ENCODE assay signal across 8 mouse cellular contexts in the genomic region with DNA sequence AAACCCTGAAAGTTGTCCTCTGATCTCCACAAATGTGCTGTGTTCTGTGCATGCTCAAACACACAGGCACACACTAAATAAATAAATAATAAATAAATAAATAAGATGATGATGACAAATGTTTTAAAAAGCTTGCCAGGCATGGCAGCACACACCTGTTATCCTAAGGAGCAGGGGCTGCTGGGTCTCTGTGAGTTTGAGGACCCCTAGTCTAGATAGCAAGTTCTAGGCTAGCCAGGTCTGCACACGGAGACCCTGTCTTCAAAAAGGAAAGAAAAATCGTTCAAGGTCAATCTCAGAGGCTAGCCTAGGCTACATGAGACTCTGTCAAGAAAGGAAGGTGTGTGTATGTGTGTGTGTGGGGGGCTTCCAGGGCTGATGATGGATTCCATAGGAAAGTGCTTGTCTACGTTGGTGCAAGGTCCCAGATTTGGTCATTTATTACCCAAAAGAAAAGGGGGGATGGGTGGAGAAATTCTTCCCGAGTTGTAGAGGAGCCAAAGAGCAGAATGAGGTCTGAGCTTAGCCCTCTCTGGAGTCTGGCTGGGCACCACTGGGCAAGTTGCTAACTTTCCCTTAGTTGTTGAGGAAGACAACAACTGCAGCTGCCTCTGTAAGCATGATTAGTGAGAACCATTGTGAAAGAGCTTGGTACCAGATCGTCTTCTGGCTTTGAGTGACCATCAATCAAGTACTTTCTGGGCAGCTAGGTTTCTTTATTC. TPM values are rescaled to one million over a fixed set of nuclear protein-coding genes. Genes with fewer than 3 reads are reported as not detected.
DNase-seq lines count a peak whose midpoint lies in the region; ATAC-seq and TF ChIP-seq lines count a peak whose summit lies in the region.

No protein-coding gene starts in this region.

- TF ChIP-seq CTCF in midbrain, postnatal 0 days (IDR thresholded peaks at IDR 0.05), result no peak

- DNase-seq in heart, postnatal 4 days, result no peak
- DNase-seq in midbrain, embryonic 14.5 days, result no peak
- no peak for DNase-seq in midbrain, postnatal 0 days (ENCODE audit: low spot score)
- DNase-seq in kidney, postnatal 14 days, result peak; percentile 44
- DNase-seq in B cell, adult 2 months, result no peak
- no peak for DNase-seq in ovary, postnatal 14 days (ENCODE audit: low spot score)

- peak overlapping the region; percentile 95 for H3K9ac ChIP-seq in heart, embryonic 12.5 days
- H3K9ac ChIP-seq in midbrain, embryonic 14.5 days (replicated peaks; ENCODE audit: low read length), result no peak overlapping the region
- H3K9ac ChIP-seq in midbrain, postnatal 0 days (replicated peaks; ENCODE audit: low read length, poor library complexity, severe bottlenecking), result no peak overlapping the region
- no peak overlapping the region for H3K9ac ChIP-seq in stomach, embryonic 15.5 days

- peak overlapping the region; percentile 92 for H3K4me3 ChIP-seq in heart, embryonic 12.5 days
- H3K4me3 ChIP-seq in midbrain, embryonic 14.5 days (replicated peaks; ENCODE audit: low read depth, low read length), result peak overlapping the region; percentile 64; the same call in 1 of the 2 replicates
- H3K4me3 ChIP-seq in midbrain, postnatal 0 days (ENCODE audit: low read depth, low read length), result no peak overlapping the region
- peak overlapping the region; percentile 89 for H3K4me3 ChIP-seq in stomach, embryonic 15.5 days (replicated peaks)

- no peaks in the 10 kb centered on the region for H3K27me3 ChIP-seq in heart, embryonic 12.5 days (replicated peaks)
- H3K27me3 ChIP-seq in midbrain, embryonic 14.5 days (ENCODE audit: control insufficient read depth, insufficient read depth, low read length), result no peaks in the 10 kb centered on the region
- no peaks in the 10 kb centered on the region for H3K27me3 ChIP-seq in midbrain, postnatal 0 days (ENCODE audit: insufficient read depth, low read length)
- H3K27me3 ChIP-seq in stomach, embryonic 15.5 days (replicated peaks), result no peaks in the 10 kb centered on the region

- WGBS in heart, embryonic 12.5 days, result 64% methylated on average over 5 of the region's 5 CpGs
- 70% methylated on average over 5 of the region's 5 CpGs for WGBS in midbrain, embryonic 14.5 days
- WGBS in midbrain, postnatal 0 days, result 69% methylated on average over 5 of the region's 5 CpGs
- 52% methylated on average over 5 of the region's 5 CpGs for WGBS in stomach, embryonic 15.5 days

- peak overlapping the region; percentile 81 for H3K4me2 ChIP-seq in heart, embryonic 12.5 days
- H3K4me2 ChIP-seq in midbrain, embryonic 14.5 days (ENCODE audit: low read length), result peak overlapping the region; percentile 71; the same call in 1 of the 2 replicates
- no peak overlapping the region for H3K4me2 ChIP-seq in midbrain, postnatal 0 days (ENCODE audit: low read depth, low read length, poor library complexity, severe bottlenecking)
- peak overlapping the region; percentile 77 for H3K4me2 ChIP-seq in stomach, embryonic 15.5 days

- H3K4me1 ChIP-seq in heart, embryonic 12.5 days (replicated peaks), result peaks cover 82% of the 10 kb centered on the region
- peaks cover 19% of the 10 kb centered on the region for H3K4me1 ChIP-seq in midbrain, embryonic 14.5 days (ENCODE audit: control insufficient read depth, insufficient read depth, low read length)
- H3K4me1 ChIP-seq in midbrain, postnatal 0 days (ENCODE audit: insufficient read depth, low read length), result peaks cover 17% of the 10 kb centered on the region
- peaks cover 80% of the 10 kb centered on the region for H3K4me1 ChIP-seq in stomach, embryonic 15.5 days

- ATAC-seq in heart, embryonic 12.5 days (ENCODE audit: insufficient number of reproducible peaks, low FRiP score), result no peak
- no peak for ATAC-seq in midbrain, embryonic 14.5 days (ENCODE audit: low FRiP score, low TSS enrichment)
- ATAC-seq in midbrain, postnatal 0 days (ENCODE audit: low FRiP score), result no peak
- no peak for ATAC-seq in stomach, embryonic 15.5 days (ENCODE audit: insufficient read depth, low FRiP score, low read depth)

- peaks cover 15% of the 10 kb centered on the region for H3K36me3 ChIP-seq in heart, embryonic 12.5 days
- no peaks in the 10 kb centered on the region for H3K36me3 ChIP-seq in midbrain, embryonic 14.5 days (ENCODE audit: control insufficient read depth, insufficient read depth, low read length)
- H3K36me3 ChIP-seq in midbrain, postnatal 0 days (ENCODE audit: insufficient read depth, low read length), result no peaks in the 10 kb centered on the region
- H3K36me3 ChIP-seq in stomach, embryonic 15.5 days, result no peaks in the 10 kb centered on the region

- H3K9me3 ChIP-seq in heart, embryonic 12.5 days (replicated peaks), result no peaks in the 10 kb centered on the region
- H3K9me3 ChIP-seq in midbrain, embryonic 14.5 days (ENCODE audit: control insufficient read depth, low read length), result no peaks in the 10 kb centered on the region
- no peaks in the 10 kb centered on the region for H3K9me3 ChIP-seq in midbrain, postnatal 0 days (ENCODE audit: low read length)
- no peaks in the 10 kb centered on the region for H3K9me3 ChIP-seq in stomach, embryonic 15.5 days

- peak overlapping the region; percentile 84 for H3K27ac ChIP-seq in heart, embryonic 12.5 days (ENCODE audit: poor library complexity, severe bottlenecking)
- no peak overlapping the region for H3K27ac ChIP-seq in midbrain, embryonic 14.5 days (replicated peaks; ENCODE audit: low read depth, low read length)
- H3K27ac ChIP-seq in midbrain, postnatal 0 days (ENCODE audit: low read depth, low read length), result no peak overlapping the region
- peak overlapping the region; percentile 97 for H3K27ac ChIP-seq in stomach, embryonic 15.5 days

RNA-seq across cellular contexts. Expression of a gene that starts 3.0 kb away (rescaled TPM):
- 107 and 109 TPM in 2 replicates for polyA plus RNA-seq in heart, embryonic 12.5 days (2016; fragmentation: Nextera tagmentation; extraction: Ambion mirVana)
- total RNA-seq in heart, postnatal 4 days (2021), result 100 to 1,000 TPM; 223 to 234 TPM
- 70.0 and 75.2 TPM in 2 replicates for polyA plus RNA-seq in midbrain, embryonic 14.5 days (2014; fragmentation: Nextera tagmentation; extraction: Ambion mirVana)
- 133 and 156 TPM in 2 replicates for total RNA-seq in midbrain, postnatal 0 days (2014; rRNA removed)
- 69.7 and 75.5 TPM in 2 replicates for polyA plus RNA-seq in midbrain, postnatal 0 days (2015; fragmentation: Nextera tagmentation; extraction: Ambion mirVana)
- polyA plus RNA-seq in stomach, embryonic 15.5 days (2015; fragmentation: Nextera tagmentation; extraction: Ambion mirVana), result 163 and 173 TPM in 2 replicates

RNA-seq across cellular contexts. Expression of a gene that starts 20.1 kb away (rescaled TPM):
- 69.7 and 78.3 TPM in 2 replicates for polyA plus RNA-seq in heart, embryonic 12.5 days (2016; fragmentation: Nextera tagmentation; extraction: Ambion mirVana)
- 10 to 100 TPM; 28.0 to 30.0 TPM for total RNA-seq in heart, postnatal 4 days (2021)
- 13.9 and 16.4 TPM in 2 replicates for polyA plus RNA-seq in midbrain, embryonic 14.5 days (2014; fragmentation: Nextera tagmentation; extraction: Ambion mirVana)
- 24.4 and 26.0 TPM in 2 replicates for total RNA-seq in midbrain, postnatal 0 days (2014; rRNA removed)
- 23.4 and 23.7 TPM in 2 replicates for polyA plus RNA-seq in midbrain, postnatal 0 days (2015; fragmentation: Nextera tagmentation; extraction: Ambion mirVana)
- 57.6 and 61.7 TPM in 2 replicates for polyA plus RNA-seq in stomach, embryonic 15.5 days (2015; fragmentation: Nextera tagmentation; extraction: Ambion mirVana)

RNA-seq across cellular contexts. Expression of a gene that starts 21.0 kb away (rescaled TPM):
- polyA plus RNA-seq in heart, embryonic 12.5 days (2016; fragmentation: Nextera tagmentation; extraction: Ambion mirVana), result 114 and 124 TPM in 2 replicates
- total RNA-seq in heart, postnatal 4 days (2021), result 10 to 100 TPM; 68.8 to 76.1 TPM
- 9.0 and 20.1 TPM in 2 replicates for polyA plus RNA-seq in midbrain, embryonic 14.5 days (2014; fragmentation: Nextera tagmentation; extraction: Ambion mirVana)
- 29.0 and 33.9 TPM in 2 replicates for total RNA-seq in midbrain, postnatal 0 days (2014; rRNA removed)
- polyA plus RNA-seq in midbrain, postnatal 0 days (2015; fragmentation: Nextera tagmentation; extraction: Ambion mirVana), result 19.9 and 21.8 TPM in 2 replicates
- 89.1 and 100 TPM in 2 replicates for polyA plus RNA-seq in stomach, embryonic 15.5 days (2015; fragmentation: Nextera tagmentation; extraction: Ambion mirVana)

RNA-seq across cellular contexts. Expression of a gene that starts 38.6 kb away (rescaled TPM):
- 11.1 and 12.3 TPM in 2 replicates for polyA plus RNA-seq in heart, embryonic 12.5 days (2016; fragmentation: Nextera tagmentation; extraction: Ambion mirVana)
- 1 to 10 TPM; 3.1 to 4.1 TPM for total RNA-seq in heart, postnatal 4 days (2021)
- polyA plus RNA-seq in midbrain, embryonic 14.5 days (2014; fragmentation: Nextera tagmentation; extraction: Ambion mirVana), result 108 and 170 TPM in 2 replicates
- total RNA-seq in midbrain, postnatal 0 days (2014; rRNA removed), result 743 and 796 TPM in 2 replicates
- 597 and 631 TPM in 2 replicates for polyA plus RNA-seq in midbrain, postnatal 0 days (2015; fragmentation: Nextera tagmentation; extraction: Ambion mirVana)
- polyA plus RNA-seq in stomach, embryonic 15.5 days (2015; fragmentation: Nextera tagmentation; extraction: Ambion mirVana), result 15.5 and 16.7 TPM in 2 replicates

RNA-seq across cellular contexts. Expression of a gene that starts 47.1 kb away (rescaled TPM):
- polyA plus RNA-seq in heart, embryonic 12.5 days (2016; fragmentation: Nextera tagmentation; extraction: Ambion mirVana), result 101 and 104 TPM in 2 replicates
- 10 to 100 TPM; 52.3 to 55.3 TPM for total RNA-seq in heart, postnatal 4 days (2021)
- polyA plus RNA-seq in midbrain, embryonic 14.5 days (2014; fragmentation: Nextera tagmentation; extraction: Ambion mirVana), result 84.9 and 100 TPM in 2 replicates
- 57.2 and 58.5 TPM in 2 replicates for total RNA-seq in midbrain, postnatal 0 days (2014; rRNA removed)
- polyA plus RNA-seq in midbrain, postnatal 0 days (2015; fragmentation: Nextera tagmentation; extraction: Ambion mirVana), result 111 and 113 TPM in 2 replicates
- polyA plus RNA-seq in stomach, embryonic 15.5 days (2015; fragmentation: Nextera tagmentation; extraction: Ambion mirVana), result 108 TPM in 2 replicates

Comparison
In these comparisons a context has a peak if more than half of its experiments do, and no peak if none do; other contexts are left out.
1. H3K27ac ChIP-seq: peak in heart, embryonic 12.5 days (single experiment) and stomach, embryonic 15.5 days (single experiment); none in midbrain, embryonic 14.5 days (single experiment) and midbrain, postnatal 0 days (single experiment).